Mouse (Mus musculus) lung, postnatal 36 days (tissue): Measurements from ENCODE around the gene Nr6a1.

ENCODE experiments used
- DNase-seq: peaks from one replicate; pipeline ENCODE4 v3.0.0; 2022; ENCODE audit warnings: mixed read lengths

The Nr6a1 gene

DNA sequence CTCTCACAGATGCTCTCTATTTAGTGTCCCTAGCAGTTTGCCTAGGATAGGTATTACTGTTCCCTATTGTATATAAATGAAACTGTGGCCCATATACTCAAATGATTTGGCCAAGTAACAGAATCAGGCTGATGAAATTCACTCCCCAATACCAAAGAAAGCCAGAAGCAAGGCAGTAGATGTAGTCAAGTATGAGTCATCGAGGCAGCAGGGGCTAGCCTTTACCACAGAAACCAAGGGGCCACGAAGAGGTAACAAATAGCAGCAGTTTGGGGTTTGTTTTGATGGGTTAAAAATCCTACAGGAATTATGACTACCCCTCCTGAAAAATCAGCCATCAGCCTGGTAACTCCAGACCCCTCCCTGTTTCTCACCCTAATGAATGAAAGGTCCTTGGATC lies 147.5 kb downstream of the Nr6a1 start:
- no peak for DNase-seq

DNA sequence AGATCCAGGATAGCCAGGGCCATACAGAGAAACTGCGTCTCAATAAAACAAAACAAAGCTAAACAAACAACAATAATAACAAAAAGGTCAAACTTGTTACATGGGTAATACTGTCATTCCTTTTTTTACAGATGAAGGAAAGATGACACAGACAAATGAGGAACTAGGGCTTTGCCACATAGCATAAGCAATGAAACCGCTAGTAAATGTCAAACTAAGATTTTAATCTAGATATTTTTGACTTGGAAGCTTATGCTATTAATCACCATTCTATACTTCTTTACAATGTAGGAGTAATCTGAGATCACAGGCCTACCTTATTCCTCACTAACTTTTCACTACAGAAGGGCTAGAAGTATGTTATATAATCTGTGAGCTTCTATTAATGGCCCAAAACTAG lies 150.2 kb downstream of the Nr6a1 start:
- DNase-seq = no peak

- no peak for DNase-seq
Measured at GRCm38 (mm10) chr2:38774936-38775335, 152.6 kb downstream of the Nr6a1 start.

GRCm38 (mm10) chr2:38771478-38771797 lies 156.1 kb downstream of the Nr6a1 start:
- peak; percentile 28 for DNase-seq

GRCm38 (mm10) chr2:38770772-38771477 lies 156.6 kb downstream of the Nr6a1 start:
- DNase-seq = no peak

DNA sequence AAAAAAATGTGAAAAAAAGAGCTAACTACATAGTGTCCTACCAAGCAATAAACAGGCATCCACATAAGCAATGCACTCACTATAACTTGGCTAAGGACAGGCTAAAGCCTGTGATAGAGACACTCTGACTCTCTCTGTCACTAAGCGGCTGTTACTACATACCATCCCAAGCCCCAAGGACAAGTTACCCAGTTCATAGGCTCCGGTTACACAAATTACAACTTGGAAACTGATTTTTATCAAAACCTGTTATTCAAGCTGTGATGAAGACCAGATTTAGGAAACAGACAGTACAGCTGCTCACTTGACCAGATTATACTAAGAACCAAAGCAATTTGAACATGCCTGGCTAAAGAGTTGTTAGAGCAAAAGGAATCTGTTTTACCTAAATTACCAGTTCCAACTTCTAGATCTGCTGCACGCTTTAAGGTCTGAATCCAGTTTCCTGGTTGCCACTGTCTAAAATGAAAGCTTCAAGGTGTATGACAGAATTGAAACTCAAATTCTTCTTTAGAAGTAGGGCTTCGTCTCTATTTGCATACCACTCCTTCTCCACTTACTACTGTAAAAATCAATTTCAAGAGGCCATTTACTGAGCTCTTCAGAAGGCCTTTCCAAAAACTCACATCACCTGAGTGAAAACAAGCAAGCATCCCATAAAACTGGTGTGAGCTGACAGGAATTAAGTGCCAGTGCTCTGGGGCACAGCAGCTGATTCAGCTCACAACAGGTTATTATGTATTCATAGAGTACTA lies 160.1 kb downstream of the Nr6a1 start:
- no peak for DNase-seq

DNA sequence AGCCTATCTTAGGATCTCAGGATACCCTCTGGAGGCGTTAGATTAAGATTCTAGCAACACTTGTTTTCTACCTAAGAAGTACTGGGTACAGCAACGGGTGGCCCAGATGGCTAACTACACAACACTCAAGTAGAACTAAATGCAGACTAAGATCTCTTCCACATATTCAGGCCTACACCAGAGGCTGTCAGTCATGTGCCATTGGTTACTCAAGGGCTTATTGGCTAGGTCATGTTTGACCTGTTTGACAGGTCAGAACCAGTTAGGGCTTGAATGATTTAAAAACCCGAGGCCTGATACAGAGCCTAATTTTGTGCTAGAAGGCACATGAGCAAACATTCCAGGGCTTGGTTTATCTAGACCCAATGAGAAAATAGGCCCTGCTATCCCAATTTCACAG lies 187.6 kb downstream of the Nr6a1 start:
- DNase-seq = no peak

GRCm38 (mm10) chr2:38739410-38739809 lies 188.1 kb downstream of the Nr6a1 start:
- peak; percentile 77 for DNase-seq

- no peak for DNase-seq
Measured at GRCm38 (mm10) chr2:38738601-38739301, 188.7 kb downstream of the Nr6a1 start.

GRCm38 (mm10) chr2:38735740-38736139 lies 191.7 kb downstream of the Nr6a1 start:
- DNase-seq = no peak

DNA sequence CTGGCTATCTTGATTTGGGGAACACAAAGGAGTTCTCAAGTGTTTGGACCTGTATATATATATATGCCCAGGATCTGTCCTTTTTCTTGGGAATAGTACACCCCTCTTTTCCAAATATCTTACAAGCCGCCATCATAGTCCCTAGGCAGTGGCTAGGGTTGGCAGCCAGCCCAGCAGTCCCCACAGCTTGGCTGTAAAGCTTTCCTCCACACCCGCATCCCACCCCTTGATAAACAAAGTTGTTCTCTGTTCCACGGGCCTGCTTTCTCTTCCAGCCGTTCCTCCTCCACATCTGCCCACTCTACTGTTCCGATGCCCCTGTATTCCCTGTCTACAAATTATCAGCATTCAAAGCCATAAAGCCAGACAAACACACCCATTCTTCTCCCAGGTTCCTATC lies 192.8 kb downstream of the Nr6a1 start:
- no peak for DNase-seq

DNA sequence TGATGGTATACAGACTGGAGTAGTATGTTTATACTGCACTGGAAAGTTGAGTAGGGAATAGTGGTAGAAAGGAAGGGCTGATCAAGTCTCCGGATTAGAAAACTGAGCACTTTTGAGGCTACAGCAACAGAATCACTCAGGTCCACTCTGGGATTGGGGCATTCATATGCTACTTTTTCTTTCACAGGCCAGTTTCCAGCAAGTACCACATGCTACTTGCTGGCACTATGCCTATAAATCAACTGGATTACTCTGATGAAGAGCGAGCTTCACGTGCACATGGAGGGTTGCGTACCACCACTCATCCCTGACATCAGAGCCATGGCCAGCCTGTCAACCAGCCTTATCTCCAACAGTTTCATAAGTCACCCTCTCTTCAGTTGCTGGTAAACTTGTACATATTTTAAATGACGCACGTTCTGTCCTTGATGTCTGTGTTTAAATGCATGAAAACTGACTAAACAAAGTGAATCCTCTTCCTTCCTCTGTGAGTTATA lies 197.1 kb downstream of the Nr6a1 start:
- no peak for DNase-seq

- no peak for DNase-seq
Measured at GRCm38 (mm10) chr2:38725427-38725826, 202.1 kb downstream of the Nr6a1 start.

DNA sequence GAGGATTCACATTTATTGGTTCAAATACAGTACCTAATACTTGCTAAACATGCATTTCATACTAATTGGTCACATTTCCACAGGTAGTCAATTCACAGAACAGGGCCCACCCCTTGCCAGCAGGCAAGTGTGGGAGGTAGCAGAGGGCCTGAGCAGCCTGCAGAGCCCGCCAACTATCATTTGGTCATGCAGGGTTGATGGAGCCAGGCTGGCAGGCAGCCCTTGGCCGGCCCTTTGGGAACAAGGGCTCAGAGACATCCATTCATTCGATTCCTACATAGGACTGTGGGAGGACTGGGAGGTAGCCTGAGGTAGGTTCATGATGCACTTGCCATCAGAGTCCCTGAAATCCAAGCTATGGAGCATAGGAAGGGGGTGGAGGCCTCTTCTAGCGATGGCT lies 204.1 kb downstream of the Nr6a1 start:
- DNase-seq = no peak

DNA sequence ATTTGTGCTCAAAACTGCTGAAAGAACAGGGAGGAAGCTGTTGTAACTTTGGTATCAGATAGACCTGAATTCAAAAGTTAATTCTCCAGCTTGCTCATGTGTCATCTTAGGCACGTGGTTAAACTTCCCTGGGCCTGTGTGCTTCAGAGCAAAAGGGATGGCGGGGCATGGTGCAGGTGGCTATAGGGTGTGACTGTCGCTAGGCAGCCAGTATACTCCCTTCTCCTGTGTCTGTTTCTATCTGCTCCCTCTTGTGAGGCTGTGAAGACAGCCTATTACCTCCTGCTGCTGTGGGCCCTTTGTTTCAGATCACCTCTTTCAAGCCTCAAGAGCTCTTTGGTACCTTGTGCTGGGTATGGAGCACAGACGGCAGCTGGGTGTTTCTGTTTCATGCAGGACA lies 205.4 kb downstream of the Nr6a1 start:
- no peak for DNase-seq

DNA sequence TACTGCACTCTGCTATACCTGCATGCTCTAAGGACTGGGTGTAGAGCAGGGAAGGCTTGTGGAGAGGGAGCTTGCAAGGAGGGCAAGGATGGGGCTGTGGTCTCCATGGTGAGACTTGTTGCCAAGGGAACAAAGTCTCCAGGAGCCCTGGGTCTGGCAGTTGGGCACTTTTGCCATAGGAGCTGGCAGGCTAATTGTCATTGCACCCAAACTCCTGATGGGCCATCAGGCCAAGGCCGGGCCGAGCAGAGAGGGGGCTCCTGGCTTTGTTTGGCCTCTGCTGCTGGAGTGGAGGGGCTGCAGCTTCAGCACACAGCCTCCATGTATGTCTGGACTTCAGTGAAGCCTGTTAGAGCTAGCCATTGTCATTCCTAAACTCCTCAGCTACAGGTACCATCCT lies 206.8 kb downstream of the Nr6a1 start:
- no peak for DNase-seq

DNA sequence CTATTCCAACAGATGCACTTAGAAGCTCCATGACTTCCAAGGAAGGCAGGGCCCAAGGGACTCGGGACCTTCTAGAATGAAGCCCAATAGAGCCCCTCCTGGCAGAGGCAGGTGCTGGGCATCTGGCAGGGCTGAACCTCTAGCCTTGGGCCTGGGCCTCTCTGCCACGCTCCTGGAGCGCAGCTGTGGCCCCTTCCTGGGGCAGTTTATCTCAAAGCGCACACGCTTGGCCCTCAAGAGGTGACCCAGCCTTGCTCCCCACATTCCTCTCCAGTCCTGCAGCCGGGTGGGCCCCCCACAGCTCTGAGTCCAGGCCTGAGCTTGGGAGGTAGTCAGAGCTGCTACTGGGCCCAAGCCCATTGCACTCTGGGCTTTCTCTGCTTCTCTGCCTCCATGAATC lies 208.1 kb downstream of the Nr6a1 start:
- DNase-seq = no peak

- no peak for DNase-seq
Measured at GRCm38 (mm10) chr2:38718676-38719075, 208.8 kb downstream of the Nr6a1 start.

GRCm38 (mm10) chr2:38717436-38717835 lies 210.1 kb downstream of the Nr6a1 start:
- no peak for DNase-seq

DNA sequence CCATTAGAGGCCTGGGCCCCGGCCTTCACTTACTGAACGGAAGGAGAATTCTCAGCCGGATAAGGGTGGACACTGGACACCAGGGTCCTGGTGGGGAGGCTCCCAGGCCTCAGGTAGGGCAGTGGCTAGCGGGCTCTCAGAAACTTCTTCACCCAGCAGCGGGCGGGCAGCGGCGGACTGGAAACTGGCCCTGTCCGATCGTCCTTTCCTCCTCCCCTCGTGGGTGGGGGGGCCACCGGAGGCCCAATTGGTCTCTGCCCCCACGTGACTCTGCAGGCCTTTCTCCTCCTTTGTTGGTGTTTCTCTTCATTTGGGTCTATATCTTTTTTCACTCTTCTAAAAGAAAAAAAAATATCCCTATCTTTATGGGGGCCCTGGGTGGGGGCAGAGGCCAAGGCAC lies 213.2 kb downstream of the Nr6a1 start, which contains the start of gene Nr5a1:
Nr5a1 (minus strand) TSS at position 219 of the 400 bp plus-strand sequence.
- DNase-seq = no peak

DNA sequence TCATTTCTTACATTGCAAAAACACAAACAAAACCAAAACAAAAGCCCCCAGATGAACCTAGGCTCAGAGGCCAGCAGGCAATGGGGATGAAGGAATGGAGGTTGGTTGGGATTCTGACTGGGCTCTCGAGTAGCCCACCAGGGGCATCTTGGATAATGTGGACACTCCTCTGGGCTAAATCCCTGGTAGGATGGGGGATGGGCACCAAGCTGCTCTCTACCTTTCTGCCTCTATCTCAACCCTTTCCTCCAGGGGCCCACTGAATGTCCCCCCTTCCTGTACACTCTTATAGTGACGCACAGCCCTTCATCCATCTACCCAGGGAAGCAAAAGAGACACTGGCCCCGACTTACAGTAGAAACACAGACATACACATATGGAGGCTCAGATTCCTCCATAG lies 213.9 kb downstream of the Nr6a1 start:
- no peak for DNase-seq

DNA sequence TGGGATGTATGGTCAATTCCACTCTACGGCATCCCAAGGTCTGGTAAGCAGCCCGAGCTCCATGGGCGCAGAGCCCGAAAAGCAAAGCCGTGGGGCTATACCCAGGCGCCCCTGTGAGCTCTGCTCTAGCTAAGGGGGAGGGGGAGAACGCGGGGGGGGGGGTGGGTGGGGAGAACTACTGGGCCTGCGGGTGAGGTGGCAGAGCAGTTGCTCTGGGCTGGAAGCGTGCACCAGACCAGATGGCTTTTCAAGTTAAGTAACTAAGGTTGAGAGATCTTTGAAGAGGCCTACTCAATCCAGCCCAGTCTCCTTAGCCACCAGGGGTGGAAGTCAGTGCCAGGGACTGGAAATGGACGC lies 214.7 kb downstream of the Nr6a1 start:
- DNase-seq = peak; percentile 4

DNA sequence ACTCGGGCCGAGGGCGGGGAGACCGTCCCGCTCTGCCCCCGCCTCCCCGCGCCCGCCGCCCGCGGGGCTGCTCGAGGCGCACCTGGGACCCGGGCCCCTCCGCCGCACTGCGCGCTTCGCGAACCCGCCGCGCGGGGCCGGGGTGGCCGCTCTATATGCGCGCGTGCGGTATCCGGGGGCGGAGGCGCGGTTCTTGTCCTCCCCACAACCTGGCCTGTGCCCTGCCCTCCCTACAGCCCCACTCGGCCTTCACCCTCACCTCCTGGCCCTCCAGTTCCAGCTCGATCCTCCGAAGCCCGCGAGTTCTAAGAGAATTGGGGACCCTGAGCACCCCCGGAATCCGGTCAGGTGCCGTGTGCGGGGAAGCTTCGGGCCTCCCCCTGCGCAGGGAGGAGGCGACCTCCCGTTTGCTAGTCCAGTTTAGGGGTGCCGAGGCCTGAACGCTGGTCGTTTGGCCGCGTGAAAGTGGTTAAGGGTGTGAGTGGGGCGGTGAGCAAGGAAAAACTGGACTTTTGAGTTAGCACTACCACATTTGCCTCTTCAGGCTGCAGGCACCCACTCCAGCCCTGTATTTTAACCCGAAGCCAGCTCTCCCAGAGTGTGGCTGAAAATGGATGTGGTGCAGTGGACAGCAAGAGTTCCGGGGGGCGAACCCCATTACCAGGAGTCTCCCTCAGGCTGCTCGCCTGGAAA lies 215.3 kb downstream of the Nr6a1 start:
- no peak for DNase-seq
